Mouse (Mus musculus) neural tube, embryonic 14.5 days (tissue): ENCODE results near the gene Zfp800. TPM values are rescaled to one million over a fixed set of nuclear protein-coding genes. Genes with fewer than 3 reads are reported as not detected.

Source experiments
- ATAC-seq: fragments of 200-750 bp; cut with Nextera tagmentation; 2 replicates; pipeline ENCODE4 v1.8.0; 2017; ENCODE audit warnings: low read depth, mild to moderate bottlenecking, moderate TSS enrichment, moderate library complexity
- H3K27ac ChIP-seq: fragments of 300-500 bp; sonication (generic); 2 replicates; pipeline ENCODE4 v1.5.1; 2014; ENCODE audit warnings: low read depth, mild to moderate bottlenecking, control low read depth, low read length, moderate library complexity, mixed read lengths
- H3K27me3 ChIP-seq: fragments of 300-500 bp; sonication (generic); 2 replicates; pipeline ENCODE4 v1.6.1; 2014; ENCODE audit warnings: low read length; ENCODE audit not compliant: control insufficient read depth, insufficient read depth
- H3K36me3 ChIP-seq: fragments of 300-500 bp; sonication (generic); 2 replicates; pipeline ENCODE4 v1.6.1; 2014; ENCODE audit warnings: low read length, mixed read lengths; ENCODE audit not compliant: control insufficient read depth, insufficient read depth
- H3K4me1 ChIP-seq: fragments of 300-500 bp; sonication (generic); 2 replicates; pipeline ENCODE4 v1.6.1; 2014; ENCODE audit warnings: low read length; ENCODE audit not compliant: control insufficient read depth, insufficient read depth
- H3K4me2 ChIP-seq: fragments of 300-500 bp; sonication (generic); 2 replicates; pipeline ENCODE4 v1.6.1; 2014; ENCODE audit warnings: mild to moderate bottlenecking, low read depth, low read length, control low read depth
- H3K4me3 ChIP-seq: fragments of 300-500 bp; sonication (generic); 2 replicates; pipeline ENCODE4 v1.5.1; 2014; ENCODE audit warnings: low read depth, low read length, control low read depth, mixed read lengths
- H3K9ac ChIP-seq: fragments of 300-500 bp; sonication (generic); replicated peaks from 2 replicates; pipeline ENCODE4 v1.6.1; 2014; ENCODE audit warnings: low read depth, mild to moderate bottlenecking, control low read depth, low read length, mixed read lengths
- H3K9me3 ChIP-seq: fragments of 300-500 bp; sonication (generic); 2 replicates; pipeline ENCODE4 v1.6.1; 2016; ENCODE audit warnings: low read length; ENCODE audit not compliant: control insufficient read depth
- WGBS: fragments of 180-500 bp; shearing (Covaris S2); extraction: QIAGEN DNeasy Blood & Tissue Kit; methylation state at CpG from one replicate; pipeline ENCODE4 v1.1.7; 2014; 5-methylcytosine and 5-hydroxymethylcytosine counted together
- polyA plus RNA-seq: library from polyadenylated mRNA; unstranded; fragments of >200 nt; fragmentation: Nextera tagmentation; extraction: Ambion mirVana; gene quantifications from 2 replicates; pipeline ENCODE4 v1.2.1, GENCODE M21; 2014

Zfp800 gene
- polyA plus RNA-seq, 1 experiment from 2014 or later, result 27.0 TPM

DNA sequence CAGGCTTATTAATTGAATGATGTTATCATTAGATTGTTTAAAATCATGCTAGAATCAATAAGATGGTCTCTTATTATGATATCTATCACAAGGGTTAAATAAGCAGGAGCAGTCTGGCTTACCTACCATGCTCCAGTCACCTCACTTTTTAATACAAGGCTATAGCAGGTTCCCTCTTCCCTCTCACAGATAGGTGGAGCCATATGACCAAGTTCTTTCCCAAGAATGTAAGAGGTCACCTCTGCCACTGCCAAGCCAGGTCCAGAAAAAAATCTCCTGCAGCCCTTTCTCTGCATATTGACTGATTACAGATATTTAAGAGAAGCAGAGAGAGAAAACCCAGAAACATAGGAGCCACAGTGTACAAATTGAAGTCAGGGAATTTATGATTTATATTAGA is 88.1 kb downstream of the Zfp800 start:
- Histone ChIP-seq H3K4me1 (no peaks in the 10 kb centered on the region), H3K4me2 (no peak overlapping the region), H3K9me3 (no peaks in the 10 kb centered on the region), H3K9ac (no peak overlapping the region), H3K27ac (no peak overlapping the region), H3K4me3 (no peak overlapping the region), H3K36me3 (no peaks in the 10 kb centered on the region), H3K27me3 (no peaks in the 10 kb centered on the region)
- ATAC-seq, result no peak

GRCm38 (mm10) chr6:28308929-28309328 is 88.9 kb downstream of the Zfp800 start:
- no peak overlapping the region for H3K4me3 ChIP-seq
- H3K4me1 ChIP-seq, result no peaks in the 10 kb centered on the region
- no peaks in the 10 kb centered on the region for H3K36me3 ChIP-seq
- 92% methylated on average over 3 of the region's 3 CpGs for WGBS
- H3K9me3 ChIP-seq, result no peaks in the 10 kb centered on the region
- no peak overlapping the region for H3K27ac ChIP-seq
- no peak overlapping the region for H3K4me2 ChIP-seq
- H3K27me3 ChIP-seq, result no peaks in the 10 kb centered on the region
- H3K9ac ChIP-seq, result no peak overlapping the region
- no peak for ATAC-seq

DNA sequence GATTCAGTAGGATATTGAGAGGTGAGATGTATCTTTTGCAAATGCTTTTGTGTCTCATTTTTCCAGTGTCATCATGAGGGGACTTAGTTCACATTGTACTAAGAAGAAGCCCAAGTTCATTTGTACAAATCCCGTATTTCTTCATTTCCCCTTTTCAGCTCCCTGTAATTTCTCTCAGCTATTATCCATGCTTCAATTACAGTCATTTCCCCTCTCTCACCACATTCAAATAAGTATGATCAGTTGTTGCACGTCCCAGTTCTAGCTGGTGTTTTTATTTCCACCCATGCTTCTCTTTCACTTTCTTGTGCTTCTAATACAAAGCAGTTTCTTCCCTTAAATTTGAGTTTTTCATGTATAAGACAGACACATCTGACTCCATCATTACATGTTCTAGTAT is 91.1 kb downstream of the Zfp800 start:
- WGBS, result 77% methylated on average over 2 of the region's 2 CpGs
- H3K4me3 ChIP-seq, result no peak overlapping the region
- no peaks in the 10 kb centered on the region for H3K36me3 ChIP-seq
- no peak for ATAC-seq
- no peak overlapping the region for H3K9ac ChIP-seq
- no peaks in the 10 kb centered on the region for H3K4me1 ChIP-seq
- H3K27me3 ChIP-seq, result no peaks in the 10 kb centered on the region
- no peak overlapping the region for H3K27ac ChIP-seq
- no peak overlapping the region for H3K4me2 ChIP-seq
- no peaks in the 10 kb centered on the region for H3K9me3 ChIP-seq

DNA sequence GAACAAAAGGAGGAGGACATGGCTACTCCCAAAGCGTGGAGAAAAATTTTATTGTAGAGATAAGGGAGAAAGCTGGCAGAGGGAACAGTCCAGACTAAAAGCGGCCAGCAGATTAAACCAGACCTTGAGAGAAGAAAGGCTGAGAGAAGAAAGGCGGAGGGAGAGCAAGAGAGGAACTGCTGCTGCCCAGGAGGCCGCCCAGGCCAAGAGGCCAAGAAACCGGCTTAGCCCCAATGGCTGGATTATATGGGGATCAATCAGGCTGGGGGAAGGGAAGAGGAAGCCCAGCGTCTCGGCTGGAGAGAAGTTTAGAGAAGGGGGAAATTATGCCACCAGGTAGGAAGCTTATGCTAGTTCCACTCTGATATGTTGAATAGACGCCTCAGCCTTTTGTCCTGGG is 101.5 kb downstream of the Zfp800 start:
- Histone ChIP-seq H3K4me3 (no peak overlapping the region), H3K27ac (no peak overlapping the region), H3K27me3 (no peaks in the 10 kb centered on the region), H3K9ac (no peak overlapping the region), H3K9me3 (no peaks in the 10 kb centered on the region), H3K4me1 (no peaks in the 10 kb centered on the region), H3K36me3 (no peaks in the 10 kb centered on the region), H3K4me2 (no peak overlapping the region)
- WGBS, result 32% methylated on average over 8 of the region's 8 CpGs
- ATAC-seq, result no peak

DNA sequence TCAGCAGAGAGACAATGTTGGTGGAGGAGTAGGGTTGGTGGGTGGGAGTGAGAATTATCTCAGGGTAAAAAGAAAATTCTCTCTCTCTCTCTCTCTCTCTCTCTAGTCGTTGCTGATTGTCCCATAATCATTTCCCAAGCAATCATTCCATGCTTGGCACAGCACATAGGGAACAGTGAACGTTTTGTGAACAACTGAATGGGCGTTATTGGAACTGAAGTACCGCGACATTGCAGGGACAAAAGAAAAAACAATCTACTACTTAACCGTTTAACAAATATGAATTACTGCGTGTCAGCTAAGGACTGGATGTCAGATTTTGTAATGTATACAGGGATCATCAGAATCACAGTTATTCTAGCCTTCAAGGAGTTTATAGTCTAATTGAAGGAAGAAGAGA is 102.2 kb downstream of the Zfp800 start:
- Histone ChIP-seq H3K4me3 (no peak overlapping the region), H3K36me3 (no peaks in the 10 kb centered on the region), H3K9ac (no peak overlapping the region), H3K9me3 (no peaks in the 10 kb centered on the region), H3K27me3 (no peaks in the 10 kb centered on the region), H3K27ac (no peak overlapping the region), H3K4me2 (no peak overlapping the region), H3K4me1 (no peaks in the 10 kb centered on the region)
- WGBS, result 49% methylated on average over 7 of the region's 7 CpGs
- ATAC-seq, result no peak

- H3K9ac ChIP-seq, result no peak overlapping the region
- 90% methylated on average over 6 of the region's 6 CpGs for WGBS
- no peaks in the 10 kb centered on the region for H3K27me3 ChIP-seq
- H3K36me3 ChIP-seq, result no peaks in the 10 kb centered on the region
- no peaks in the 10 kb centered on the region for H3K4me1 ChIP-seq
- no peak overlapping the region for H3K4me3 ChIP-seq
- H3K4me2 ChIP-seq, result no peak overlapping the region
- H3K9me3 ChIP-seq, result no peaks in the 10 kb centered on the region
- H3K27ac ChIP-seq, result no peak overlapping the region
- no peak for ATAC-seq
These were observed 105.0 kb downstream of the Zfp800 start for GRCm38 (mm10) chr6:28292810-28293209.

DNA sequence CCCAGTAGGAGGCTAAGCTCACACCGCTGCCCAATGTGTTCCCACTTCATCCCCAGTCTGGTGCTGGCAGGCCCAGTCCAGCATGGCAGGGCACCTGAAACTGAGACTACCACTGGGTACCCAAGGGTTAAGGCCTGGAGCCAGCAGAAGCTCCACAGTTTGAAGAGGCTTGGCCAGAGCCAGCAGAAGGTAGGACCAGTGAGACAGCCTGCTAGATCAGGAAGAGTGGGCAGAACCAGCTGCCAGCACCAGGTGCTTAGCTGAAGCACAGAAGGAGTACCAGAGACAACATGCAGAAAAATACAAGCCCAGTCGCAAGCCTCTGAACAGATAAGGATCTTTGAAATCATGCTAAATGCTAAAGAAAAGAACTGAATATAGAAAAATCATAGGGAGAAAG is 117.9 kb downstream of the Zfp800 start:
- H3K27me3 ChIP-seq, result no peaks in the 10 kb centered on the region
- no peak overlapping the region for H3K4me3 ChIP-seq
- no peak for ATAC-seq
- H3K36me3 ChIP-seq, result no peaks in the 10 kb centered on the region
- H3K27ac ChIP-seq, result no peak overlapping the region
- no peaks in the 10 kb centered on the region for H3K4me1 ChIP-seq
- no peak overlapping the region for H3K4me2 ChIP-seq
- no peaks in the 10 kb centered on the region for H3K9me3 ChIP-seq
- no peak overlapping the region for H3K9ac ChIP-seq
- 77% methylated on average over 2 of the region's 2 CpGs for WGBS

- Histone ChIP-seq H3K36me3 (no peaks in the 10 kb centered on the region; the same call in 1 of the 2 replicates), H3K9me3 (no peaks in the 10 kb centered on the region), H3K27me3 (0 out of 2 replicates have a peak, but pooled peaks cover 3% of the 10 kb centered on the region), H3K9ac (peak overlapping the region; percentile 66), H3K4me2 (peak overlapping the region; percentile 77), H3K4me3 (peak overlapping the region; percentile 89), H3K4me1 (no peaks in the 10 kb centered on the region), H3K27ac (peak overlapping the region; percentile 81; the same call in 1 of the 2 replicates)
- WGBS, result 1% methylated on average over 18 of the region's 29 CpGs
- peak; percentile 79 for ATAC-seq
These were observed 135.6 kb downstream of the Zfp800 start for GRCm38 (mm10) chr6:28262198-28262621.

DNA sequence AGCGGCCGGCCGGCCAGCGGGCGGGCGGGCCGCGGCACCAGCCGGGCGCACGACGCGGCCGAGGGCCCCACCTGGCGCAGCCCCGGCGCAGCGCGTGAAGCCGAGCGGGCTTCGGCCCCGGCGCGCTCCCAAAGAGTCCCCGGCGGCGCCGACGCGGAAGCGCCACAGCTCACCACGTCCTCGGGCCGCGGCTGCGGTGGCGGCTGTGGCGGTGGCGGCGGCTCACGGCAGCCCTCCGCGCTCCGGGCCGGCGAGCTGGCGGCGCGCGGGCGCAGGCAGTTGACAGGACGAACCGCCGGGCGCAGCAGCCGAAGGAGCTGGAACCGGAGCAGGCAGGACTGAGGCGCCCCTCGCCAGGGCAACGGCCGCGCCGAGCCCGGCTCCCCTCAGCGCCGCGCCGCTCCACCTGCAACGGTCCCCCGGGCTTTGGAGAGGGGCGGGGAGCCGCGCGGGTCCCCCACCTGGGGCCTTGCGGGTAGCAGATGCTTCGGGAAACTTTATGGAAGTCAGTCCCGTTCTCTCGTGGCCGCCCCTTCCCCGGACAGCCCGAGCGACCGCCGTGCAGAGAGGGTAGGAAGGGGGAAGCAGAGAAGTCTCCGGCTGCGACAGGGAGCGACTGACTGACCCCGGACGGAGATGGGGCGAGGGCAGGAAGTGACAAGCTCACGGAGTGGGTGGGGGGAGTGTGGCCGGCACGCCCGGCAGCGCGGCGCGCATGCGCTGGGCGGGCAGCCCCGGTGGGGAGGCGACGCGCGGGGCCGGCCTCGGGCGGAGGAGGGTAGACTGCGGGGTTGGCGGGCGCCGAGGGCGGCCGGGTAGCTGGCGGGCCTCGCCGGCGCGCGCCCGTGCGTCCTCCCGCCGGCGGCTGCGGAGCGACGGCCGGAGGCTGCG is 136.3 kb downstream of the Zfp800 start:
- H3K4me2 ChIP-seq, result peak overlapping the region; percentile 77
- ATAC-seq, result peak; percentile 97
- no peaks in the 10 kb centered on the region for H3K9me3 ChIP-seq
- no peaks in the 10 kb centered on the region; the same call in 1 of the 2 replicates for H3K36me3 ChIP-seq
- 0 out of 2 replicates have a peak, but pooled peaks cover 3% of the 10 kb centered on the region for H3K27me3 ChIP-seq
- H3K4me1 ChIP-seq, result no peaks in the 10 kb centered on the region
- WGBS, result 0% methylated on average over 69 of the region's 131 CpGs
- H3K4me3 ChIP-seq, result peak overlapping the region; percentile 89
- peak overlapping the region; percentile 81 for H3K27ac ChIP-seq
- H3K9ac ChIP-seq, result peak overlapping the region; percentile 66
